Mouse (Mus musculus) layer of hippocampus, adult 2 months (tissue): ENCODE measurements around the gene Exoc3l2. TPM values are rescaled to one million over a fixed set of nuclear protein-coding genes. Genes with fewer than 3 reads are reported as not detected.
"Not testable (repeated sequence)": the region's sequence is repeated elsewhere in the genome, so short reads cannot be mapped to it uniquely, and the experiment has no call there.

ENCODE experiments used
- DNase-seq, 2 experiments: peaks; one replicate each; pipeline ENCODE4 v3.0.0; 2022; ENCODE audit warnings: low spot score in 2 of 2
- H3K27ac ChIP-seq: fragments of 200-600 bp; 2 replicates; pipeline ENCODE4 v1.8.1; 2022
- H3K4me3 ChIP-seq: fragments of 200-600 bp; 2 replicates; pipeline ENCODE4 v1.8.1; 2022; ENCODE audit warnings: mild to moderate bottlenecking
- CTCF ChIP-seq: fragments of 200-600 bp; conservative IDR thresholded peaks from 2 replicates; pipeline ENCODE4 v1.8.1; 2022; ENCODE audit warnings: antibody characterized with exemption, mild to moderate bottlenecking, moderate library complexity
- total RNA-seq, 2 experiments: library from RNA; stranded (reverse); gene quantifications; 2 replicates each; pipeline ENCODE4 v1.2.3; 2021

Exoc3l2 gene
- total RNA-seq, 2 experiments from 2014 or later = 0.10 to 0.38 TPM

DNA sequence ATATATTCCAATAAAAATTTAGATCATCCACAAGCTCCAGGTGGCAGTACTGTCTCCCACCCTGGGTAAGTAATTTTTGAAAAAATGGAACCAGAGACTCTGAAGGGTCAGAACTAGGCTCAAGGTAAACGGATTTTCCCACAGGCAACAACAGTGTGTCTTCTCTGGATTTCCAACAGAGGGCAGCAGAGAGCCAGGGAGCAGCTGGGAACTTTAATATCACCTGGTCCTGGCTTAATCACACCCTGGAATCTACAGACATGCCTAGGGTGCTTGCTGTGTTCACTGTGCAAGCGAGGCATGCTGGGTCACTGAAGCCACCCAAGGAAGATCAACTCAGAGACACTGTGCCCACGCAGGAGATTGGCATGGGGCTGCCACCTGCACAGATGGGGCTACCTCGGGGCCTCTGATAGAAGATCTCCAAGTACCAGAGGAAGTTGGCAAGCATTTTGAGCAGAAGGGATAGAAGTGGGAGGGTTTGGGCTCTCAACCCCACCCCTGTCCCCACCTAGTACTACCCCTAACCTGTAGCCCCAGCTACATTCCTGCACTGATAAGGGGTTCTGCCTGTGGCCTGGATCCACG is 40.4 kb downstream of the Exoc3l2 start:
- Histone ChIP-seq H3K27ac (no peak overlapping the region), H3K4me3 (no peak overlapping the region)
- TF ChIP-seq CTCF = peak; percentile 97
- peak in 1 of 2 experiments; percentile 61 for DNase-seq

DNA sequence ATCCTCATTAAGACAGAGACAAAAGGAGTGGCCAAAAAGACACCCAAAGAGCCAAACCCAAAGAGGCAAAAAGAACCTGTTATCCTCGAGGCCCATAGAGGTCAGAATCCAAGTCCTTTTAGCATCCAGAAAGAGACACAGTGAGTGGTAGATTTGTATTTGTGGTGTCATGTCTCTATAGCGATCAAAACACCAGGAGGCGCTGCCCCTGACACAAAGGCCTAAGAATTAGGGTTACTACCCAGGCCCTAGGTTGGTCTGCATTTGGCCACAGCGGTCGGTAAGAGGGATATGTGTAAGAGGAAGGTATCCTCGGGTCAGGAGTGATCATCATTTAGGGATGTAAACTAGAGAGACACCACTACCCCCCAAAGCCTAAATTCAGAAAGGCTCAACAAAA is 43.2 kb downstream of the Exoc3l2 start:
- TF ChIP-seq CTCF = peak; percentile 43
- Histone ChIP-seq H3K4me3 (no peak overlapping the region), H3K27ac (no peak overlapping the region)
- DNase-seq = no peak

- no peak for DNase-seq
- no peak for TF ChIP-seq CTCF
- Histone ChIP-seq H3K27ac (no peak overlapping the region), H3K4me3 (peak overlapping the region; percentile 96)
Measured at GRCm38 (mm10) chr7:19506969-19507611, 44.0 kb downstream of the Exoc3l2 start.

- Histone ChIP-seq H3K4me3 (peak overlapping the region; percentile 96), H3K27ac (peak overlapping the region; percentile 86; the same call in 1 of the 2 replicates)
- TF ChIP-seq CTCF = no peak
- no peak for DNase-seq
Measured at GRCm38 (mm10) chr7:19507612-19507981, 44.5 kb downstream of the Exoc3l2 start.

GRCm38 (mm10) chr7:19508150-19508923 is 45.2 kb downstream of the Exoc3l2 start, which contains the start of the genes Bloc1s3 and Trappc6a:
TSS of gene Bloc1s3 (minus strand) at chr7:19508367.
TSS of gene Trappc6a (plus strand) at chr7:19508395.
- TF ChIP-seq CTCF = 0 out of 2 replicates have a peak, but pooled peaks have one; percentile 9
- Histone ChIP-seq H3K4me3 (peak within 1 kb of the TSS; percentile 96), H3K27ac (peak within 1 kb of the TSS; percentile 86)
- peak; percentile 92 to 94 for DNase-seq

DNA sequence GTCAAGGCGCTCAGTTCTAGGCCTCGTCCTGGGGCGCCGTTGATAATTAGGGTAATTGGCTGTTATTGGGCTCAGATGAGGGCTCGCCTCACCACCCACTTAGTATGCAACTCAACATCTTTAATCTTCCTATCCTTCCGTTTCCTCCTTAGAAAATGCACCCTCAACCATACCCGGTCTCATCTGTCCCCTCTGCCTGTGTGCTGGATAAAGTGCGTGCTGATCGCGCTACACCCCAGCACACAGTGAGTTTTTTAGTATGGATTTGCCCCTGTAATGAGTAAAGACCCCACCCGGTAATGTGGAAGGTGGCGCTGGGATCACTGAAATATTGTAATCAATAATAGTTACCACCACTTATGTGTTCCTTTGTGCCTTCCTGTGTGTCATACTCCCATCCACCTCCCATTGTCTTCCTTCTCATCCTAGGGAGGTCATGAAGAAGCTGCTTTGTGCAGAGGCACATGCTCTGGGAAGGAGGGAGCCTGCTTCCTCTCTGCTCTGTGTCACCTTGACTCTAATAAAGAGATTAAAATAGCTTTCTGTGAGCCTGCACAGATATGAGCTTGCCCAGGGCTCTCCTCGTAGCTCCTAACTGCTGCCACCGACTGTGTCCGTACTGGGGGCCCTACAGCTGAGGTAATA is 45.9 kb downstream of the Exoc3l2 start:
- DNase-seq = no peak
- no peak for TF ChIP-seq CTCF
- Histone ChIP-seq H3K27ac (peak overlapping the region; percentile 86), H3K4me3 (peak overlapping the region; percentile 96)

DNA sequence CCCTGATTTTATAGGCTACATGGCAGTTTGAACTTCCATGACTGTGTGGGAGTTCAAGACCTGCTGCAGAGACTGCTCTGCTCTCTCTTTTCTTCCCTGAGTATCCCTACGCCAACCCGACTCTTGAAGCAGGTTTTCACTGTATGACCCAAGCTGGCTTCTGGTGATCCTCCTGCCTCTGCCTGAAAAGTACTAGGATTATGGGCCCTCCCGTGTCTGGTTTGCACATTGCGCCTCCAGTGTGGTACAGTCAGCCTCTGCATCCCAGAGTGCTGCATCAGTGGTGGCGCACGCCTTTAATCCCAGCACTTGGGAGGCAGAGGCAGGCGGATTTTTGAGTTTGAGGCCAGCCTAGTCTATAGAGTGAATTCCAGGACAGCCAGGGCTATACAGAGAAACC is 46.7 kb downstream of the Exoc3l2 start:
- H3K27ac ChIP-seq = no peak overlapping the region
- no peak overlapping the region; the same call in 1 of the 2 replicates for H3K4me3 ChIP-seq
- DNase-seq = no peak
- no peak for TF ChIP-seq CTCF

DNA sequence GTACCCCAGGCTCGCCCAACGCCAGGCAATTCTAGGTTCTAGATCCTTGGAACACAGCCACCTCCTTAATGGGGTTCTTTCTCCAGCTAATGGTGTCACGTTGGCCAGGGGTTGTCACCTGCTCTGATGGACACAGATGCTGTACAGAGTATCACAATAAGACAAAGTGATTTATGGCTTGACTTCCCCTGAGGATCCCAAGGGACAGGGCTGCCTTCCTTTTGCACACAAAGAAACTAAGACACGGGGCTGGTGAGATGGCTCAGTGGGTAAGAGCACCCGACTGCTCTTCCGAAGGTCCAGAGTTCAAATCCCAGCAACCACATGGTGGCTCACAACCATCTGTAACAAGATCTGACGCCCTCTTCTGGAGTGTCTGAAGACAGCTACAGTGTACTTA is 48.8 kb downstream of the Exoc3l2 start:
- H3K4me3 ChIP-seq, DNase-seq, H3K27ac ChIP-seq: not testable (repeated sequence)

GRCm38 (mm10) chr7:19512353-19512752 is 49.2 kb downstream of the Exoc3l2 start:
- Histone ChIP-seq H3K27ac (no peak overlapping the region), H3K4me3 (no peak overlapping the region)
- DNase-seq = no peak
- TF ChIP-seq CTCF = no peak

DNA sequence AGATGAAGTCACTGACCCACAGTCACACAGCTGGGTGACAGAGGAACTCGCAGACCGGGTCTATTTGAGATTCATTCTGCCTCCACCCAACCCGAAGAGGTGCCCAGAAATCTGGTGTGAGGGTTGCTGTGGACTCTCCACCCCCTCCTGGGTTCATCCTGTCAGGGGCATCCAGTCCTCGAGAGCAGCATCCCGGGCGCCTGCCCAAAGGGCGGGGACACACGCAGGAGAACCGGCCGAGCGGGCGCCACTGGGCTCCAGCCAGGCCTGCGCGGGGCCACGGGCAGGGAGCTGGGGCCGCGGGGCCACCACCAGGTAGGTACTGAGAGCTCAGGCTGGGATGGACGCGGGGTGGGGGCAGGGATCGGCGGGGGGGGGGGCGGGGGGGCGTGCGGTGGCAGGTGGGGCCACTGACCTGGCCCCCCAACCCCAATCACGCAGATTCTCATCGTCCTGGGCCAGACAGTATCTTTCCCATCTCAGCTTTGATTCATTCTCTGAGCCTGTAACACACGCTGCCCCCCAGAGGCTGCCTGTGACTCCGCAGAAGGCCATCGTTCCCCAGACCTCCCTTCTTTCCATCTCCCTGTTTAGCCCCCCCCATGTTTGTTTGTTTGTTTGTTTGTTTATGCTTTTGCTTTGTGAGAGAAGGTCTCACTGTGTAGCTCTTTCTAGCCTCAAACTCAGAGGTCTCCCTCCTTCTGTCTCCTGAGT is 54.7 kb downstream of the Exoc3l2 start, which contains the start of gene Nkpd1:
Gene Nkpd1 (plus strand): TSS at position 187 of the 714 bp plus-strand sequence.
- DNase-seq = no peak
- H3K27ac ChIP-seq = no peak within 1 kb of the TSS
- H3K4me3 ChIP-seq = peak within 1 kb of the TSS; percentile 13; the same call in 1 of the 2 replicates
- TF ChIP-seq CTCF = peak; percentile 71

DNA sequence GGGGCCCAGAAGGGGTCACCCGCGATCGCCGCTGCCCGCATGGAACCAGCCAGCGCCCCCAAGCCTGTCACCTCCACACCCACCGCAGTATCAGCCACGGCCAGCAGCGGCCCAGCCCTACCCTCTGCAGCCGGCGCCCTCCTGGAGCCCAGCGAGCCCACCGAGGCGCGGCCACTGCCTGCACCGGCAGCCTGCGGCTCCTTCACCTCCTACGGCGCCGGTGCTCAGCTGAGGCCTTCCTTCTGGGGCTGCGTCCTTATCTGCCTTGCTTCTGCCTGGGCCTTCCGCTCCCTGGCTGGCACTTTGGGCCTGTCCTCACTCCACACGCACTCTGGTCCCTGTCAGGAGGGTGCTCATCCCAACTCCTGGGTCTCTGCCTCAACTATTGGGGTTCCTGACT is 56.9 kb downstream of the Exoc3l2 start:
- no peak for DNase-seq
- Histone ChIP-seq H3K4me3 (no peak overlapping the region), H3K27ac (no peak overlapping the region)
- no peak for TF ChIP-seq CTCF
